Mouse (Mus musculus): Measurements from ENCODE around the gene Olfr1250. TPM values are rescaled to one million over a fixed set of nuclear protein-coding genes. Genes with fewer than 3 reads are reported as not detected.
"Not testable (repeated sequence)": the region's sequence is repeated elsewhere in the genome, so short reads cannot be mapped to it uniquely, and the experiment has no call there.

The Olfr1250 gene
- polyA plus RNA-seq (2016; fragmentation: Nextera tagmentation; extraction: Ambion mirVana), result not detected in 2 replicates

DNA sequence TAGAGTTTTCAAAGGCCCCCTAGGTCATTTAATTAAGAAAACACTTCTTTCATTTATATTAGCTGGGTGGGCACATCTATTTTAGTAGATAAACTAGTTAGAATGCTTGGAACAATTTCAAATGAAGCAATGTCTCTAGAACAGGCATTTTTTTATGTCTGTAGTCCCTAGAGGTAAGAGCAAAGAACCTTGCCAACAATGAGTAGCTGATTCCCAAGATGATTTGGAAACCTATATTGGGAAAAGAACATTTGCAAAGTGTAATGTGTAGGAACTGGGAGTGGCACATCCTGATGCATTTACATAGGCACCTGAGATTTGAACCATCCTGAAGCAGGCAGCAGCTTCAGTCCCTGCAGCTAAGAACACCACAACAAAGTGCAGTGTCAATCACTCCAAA, at the start of gene Olfr1250:
Olfr1250 (minus strand) TSS at position 101 of the 400 bp plus-strand sequence.
- Histone ChIP-seq H3K27me3 (no peaks in the 10 kb centered on the region), H3K4me3 (no peak within 1 kb of the TSS), H3K4me1 (no peaks in the 10 kb centered on the region), H3K4me2 (replicated peaks) (no peak within 1 kb of the TSS), H3K9ac (replicated peaks) (no peak within 1 kb of the TSS), H3K27ac (replicated peaks) (no peak within 1 kb of the TSS), H3K9me3 (no peaks in the 10 kb centered on the region), H3K36me3 (no peaks in the 10 kb centered on the region)
- no peak for ATAC-seq (ENCODE audit: low FRiP score, low read depth)

DNA sequence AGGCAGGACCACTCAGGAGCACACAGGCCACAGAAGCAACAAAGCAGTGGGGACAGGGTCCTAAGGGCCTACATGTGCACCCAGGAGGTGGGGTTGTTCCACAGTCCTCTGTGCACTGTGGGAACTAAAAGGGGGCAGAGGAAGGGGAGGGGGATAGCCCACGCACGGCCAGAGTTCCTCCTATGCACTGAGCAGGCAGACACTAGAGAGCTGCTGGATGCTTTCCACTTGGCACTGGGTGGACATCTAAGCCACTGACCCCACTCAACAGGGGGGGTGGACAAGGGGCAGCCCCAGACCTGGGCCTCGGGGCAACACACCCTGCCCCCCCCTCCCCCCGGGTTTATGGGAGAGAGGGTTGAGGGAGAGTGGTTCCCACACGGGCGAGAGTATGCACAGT, 30.7 kb upstream of the Olfr1250 start:
- no peaks in the 10 kb centered on the region for H3K9me3 ChIP-seq
- 84% methylated on average over 6 of the region's 6 CpGs for WGBS
- H3K4me1 ChIP-seq, result no peaks in the 10 kb centered on the region
- no peak overlapping the region for H3K9ac ChIP-seq (replicated peaks)
- no peak overlapping the region for H3K4me2 ChIP-seq (replicated peaks)
- ATAC-seq (ENCODE audit: low FRiP score, low read depth), result peak; percentile 56
- no peaks in the 10 kb centered on the region for H3K36me3 ChIP-seq
- H3K4me3 ChIP-seq, result no peak overlapping the region
- H3K27me3 ChIP-seq, result no peaks in the 10 kb centered on the region
- no peak overlapping the region for H3K27ac ChIP-seq (replicated peaks)

DNA sequence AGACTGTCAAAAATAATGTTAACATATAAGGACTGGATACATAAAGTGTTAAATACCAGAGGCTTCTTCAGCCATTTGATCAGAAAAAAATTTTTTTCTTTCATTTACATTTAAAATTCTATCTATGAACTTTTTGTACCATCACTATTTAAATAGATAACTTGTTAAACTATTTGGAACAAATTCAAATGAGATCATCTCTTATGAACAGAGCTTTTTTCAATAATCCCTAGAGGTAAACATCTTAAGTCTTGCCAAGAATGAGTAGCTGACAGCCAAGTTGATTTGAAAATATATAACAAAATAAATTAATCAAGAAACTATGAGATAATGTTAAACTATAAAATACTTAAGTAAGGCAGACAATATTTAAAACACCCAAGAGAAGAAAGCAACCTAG, 10.6 kb upstream of the Olfr1250 start, which contains the start of gene Olfr1251:
Olfr1251 (minus strand) TSS at position 101 of the 400 bp plus-strand sequence.
- H3K36me3 ChIP-seq, result no peaks in the 10 kb centered on the region
- no peaks in the 10 kb centered on the region for H3K9me3 ChIP-seq
- H3K4me2 ChIP-seq (replicated peaks), result no peak within 1 kb of the TSS
- no peaks in the 10 kb centered on the region for H3K4me1 ChIP-seq
- no peaks in the 10 kb centered on the region for H3K27me3 ChIP-seq
- H3K4me3 ChIP-seq, result no peak within 1 kb of the TSS
- no peak within 1 kb of the TSS for H3K9ac ChIP-seq (replicated peaks)
- ATAC-seq (ENCODE audit: low FRiP score, low read depth), result no peak
- no peak within 1 kb of the TSS for H3K27ac ChIP-seq (replicated peaks)

DNA sequence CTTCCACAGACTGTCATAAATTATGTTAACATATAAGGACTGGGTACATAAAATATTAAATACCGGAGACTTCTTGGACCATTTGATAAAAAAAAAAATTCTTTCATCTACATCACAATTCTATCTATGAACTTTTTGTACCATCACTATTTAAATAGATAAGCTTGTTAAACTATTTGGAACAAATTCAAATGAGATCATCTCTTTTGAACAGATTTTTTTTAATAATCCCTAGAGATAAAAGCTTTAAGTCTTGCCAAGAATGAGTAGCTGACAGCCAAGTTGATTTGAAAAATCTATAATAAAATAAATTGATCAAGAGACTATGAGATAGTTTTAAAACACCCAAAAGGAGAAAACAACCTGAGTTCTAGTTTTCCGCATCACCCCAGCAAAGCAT, 26.4 kb downstream of the Olfr1250 start, which contains the start of gene Olfr1249:
Olfr1249 (minus strand) TSS at position 101 of the 400 bp plus-strand sequence.
- Histone ChIP-seq H3K36me3 (no peaks in the 10 kb centered on the region), H3K27ac (replicated peaks) (no peak within 1 kb of the TSS), H3K4me3 (no peak within 1 kb of the TSS), H3K4me1 (no peaks in the 10 kb centered on the region), H3K4me2 (replicated peaks) (no peak within 1 kb of the TSS), H3K27me3 (no peaks in the 10 kb centered on the region), H3K9ac (replicated peaks) (no peak within 1 kb of the TSS), H3K9me3 (no peaks in the 10 kb centered on the region)
- no peak for ATAC-seq (ENCODE audit: low FRiP score, low read depth)
- WGBS, result 97% methylated on average over 2 of the region's 2 CpGs

DNA sequence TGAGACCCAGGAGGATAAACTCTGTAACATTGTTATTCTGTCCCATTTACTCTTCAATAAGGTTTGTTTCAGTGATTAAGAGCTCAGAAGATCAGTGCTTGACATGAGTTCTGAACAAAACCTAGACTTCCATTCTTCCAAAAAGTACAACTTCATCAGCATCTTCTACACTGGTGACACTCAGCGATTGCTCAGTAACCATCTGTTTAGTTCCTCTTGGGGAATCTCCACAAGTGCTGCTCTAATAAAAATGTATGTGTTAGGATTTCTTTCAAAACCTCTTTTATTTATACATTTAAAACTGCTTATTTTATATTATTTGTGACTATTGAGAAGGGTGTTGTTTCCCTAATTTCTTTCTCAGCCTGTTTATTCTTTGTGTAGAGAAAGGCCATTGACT, 43.1 kb downstream of the Olfr1250 start, which contains the start of gene Olfr1248:
Olfr1248 (minus strand) TSS at position 101 of the 400 bp plus-strand sequence.
- H3K4me1 ChIP-seq; H3K36me3 ChIP-seq; H3K9me3 ChIP-seq; H3K27ac ChIP-seq (replicated peaks); H3K4me3 ChIP-seq; H3K9ac ChIP-seq (replicated peaks); H3K27me3 ChIP-seq; ATAC-seq (ENCODE audit: low FRiP score, low read depth); H3K4me2 ChIP-seq (replicated peaks): not testable (repeated sequence)
- 94% methylated on average over 1 of the region's 1 CpGs for WGBS

DNA sequence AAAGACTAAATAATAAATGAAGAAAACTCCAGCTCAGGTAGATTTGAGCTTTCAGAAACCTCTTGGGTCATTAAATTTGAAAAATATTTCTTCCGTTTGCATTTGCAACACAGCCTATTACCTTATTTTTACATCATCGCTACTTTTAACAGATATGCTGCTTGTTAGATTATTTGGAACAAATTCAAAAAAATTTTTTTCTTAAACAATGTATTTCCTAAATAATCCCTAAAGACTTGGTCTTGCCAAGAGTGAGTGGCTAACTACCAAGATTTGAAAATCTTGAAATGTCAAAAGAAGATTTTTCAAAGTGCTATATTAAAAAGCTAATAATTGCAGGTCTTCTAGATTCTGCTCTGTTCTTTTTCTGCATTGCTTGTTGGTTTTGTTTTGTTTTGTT, 47.2 kb downstream of the Olfr1250 start, which contains the start of gene Olfr1247:
Olfr1247 (minus strand) TSS at position 101 of the 400 bp plus-strand sequence.
- H3K9ac ChIP-seq (replicated peaks), result no peak within 1 kb of the TSS
- no peaks in the 10 kb centered on the region for H3K9me3 ChIP-seq
- no peaks in the 10 kb centered on the region for H3K36me3 ChIP-seq
- ATAC-seq (ENCODE audit: low FRiP score, low read depth), result no peak
- H3K4me3 ChIP-seq, result no peak within 1 kb of the TSS
- WGBS, result 99% methylated on average over 2 of the region's 2 CpGs
- H3K4me1 ChIP-seq, result no peaks in the 10 kb centered on the region
- H3K27me3 ChIP-seq, result no peaks in the 10 kb centered on the region
- no peak within 1 kb of the TSS for H3K4me2 ChIP-seq (replicated peaks)
- no peak within 1 kb of the TSS for H3K27ac ChIP-seq (replicated peaks)

Other genes with a start within 250 kb of the Olfr1250 start
- not detected in 2 replicates for gene Olfr1239, start 241.1 kb downstream of the Olfr1250 start, polyA plus RNA-seq (2016; fragmentation: Nextera tagmentation; extraction: Ambion mirVana)
- gene Olfr1240, start 218.5 kb downstream of the Olfr1250 start, polyA plus RNA-seq (2016; fragmentation: Nextera tagmentation; extraction: Ambion mirVana), result not detected in 2 replicates
- gene Olfr1241, start 174.3 kb downstream of the Olfr1250 start, polyA plus RNA-seq (2016; fragmentation: Nextera tagmentation; extraction: Ambion mirVana), result not detected in 2 replicates
- not detected in 2 replicates for gene Olfr1242, start 163.1 kb downstream of the Olfr1250 start, polyA plus RNA-seq (2016; fragmentation: Nextera tagmentation; extraction: Ambion mirVana)
- not detected in 2 replicates for gene Olfr1243, start 130.0 kb downstream of the Olfr1250 start, polyA plus RNA-seq (2016; fragmentation: Nextera tagmentation; extraction: Ambion mirVana)
- not detected in 2 replicates for gene Olfr1245, start 83.0 kb downstream of the Olfr1250 start, polyA plus RNA-seq (2016; fragmentation: Nextera tagmentation; extraction: Ambion mirVana)
- gene Olfr1246, start 68.3 kb downstream of the Olfr1250 start, polyA plus RNA-seq (2016; fragmentation: Nextera tagmentation; extraction: Ambion mirVana), result not detected in 2 replicates
- not detected in 2 replicates for gene Olfr1247, start 47.3 kb downstream of the Olfr1250 start, polyA plus RNA-seq (2016; fragmentation: Nextera tagmentation; extraction: Ambion mirVana)
- not detected in 2 replicates for gene Olfr1248, start 43.2 kb downstream of the Olfr1250 start, polyA plus RNA-seq (2016; fragmentation: Nextera tagmentation; extraction: Ambion mirVana)
- gene Olfr1249, start 26.5 kb downstream of the Olfr1250 start, polyA plus RNA-seq (2016; fragmentation: Nextera tagmentation; extraction: Ambion mirVana), result not detected in 2 replicates
- not detected in 2 replicates for gene Olfr1251, start 10.5 kb upstream of the Olfr1250 start, polyA plus RNA-seq (2016; fragmentation: Nextera tagmentation; extraction: Ambion mirVana)
- gene Olfr1252, start 63.5 kb upstream of the Olfr1250 start, polyA plus RNA-seq (2016; fragmentation: Nextera tagmentation; extraction: Ambion mirVana), result not detected in 2 replicates
- gene Olfr1253, start 95.6 kb upstream of the Olfr1250 start, polyA plus RNA-seq (2016; fragmentation: Nextera tagmentation; extraction: Ambion mirVana), result not detected in 2 replicates
- gene Olfr1254, start 132.2 kb upstream of the Olfr1250 start, polyA plus RNA-seq (2016; fragmentation: Nextera tagmentation; extraction: Ambion mirVana), result not detected in 2 replicates
- not detected in 2 replicates for gene Olfr1255, start 150.6 kb upstream of the Olfr1250 start, polyA plus RNA-seq (2016; fragmentation: Nextera tagmentation; extraction: Ambion mirVana)
- not detected in 2 replicates for gene Olfr1256, start 180.1 kb upstream of the Olfr1250 start, polyA plus RNA-seq (2016; fragmentation: Nextera tagmentation; extraction: Ambion mirVana)
- gene Olfr48, start 186.7 kb upstream of the Olfr1250 start, polyA plus RNA-seq (2016; fragmentation: Nextera tagmentation; extraction: Ambion mirVana), result not detected in 2 replicates
- gene Olfr1257, start 217.0 kb upstream of the Olfr1250 start, polyA plus RNA-seq (2016; fragmentation: Nextera tagmentation; extraction: Ambion mirVana), result not detected in 2 replicates